Mouse (Mus musculus) thymus, postnatal 4 days (tissue): ENCODE measurements around the gene Ttc6.

Experiments used
- DNase-seq: peaks from one replicate; pipeline ENCODE4 v3.0.0; 2021

Gene Ttc6

GRCm38 (mm10) chr12:57545371-57546241 is 18.3 kb upstream of the Ttc6 start:
- no peak for DNase-seq

DNA sequence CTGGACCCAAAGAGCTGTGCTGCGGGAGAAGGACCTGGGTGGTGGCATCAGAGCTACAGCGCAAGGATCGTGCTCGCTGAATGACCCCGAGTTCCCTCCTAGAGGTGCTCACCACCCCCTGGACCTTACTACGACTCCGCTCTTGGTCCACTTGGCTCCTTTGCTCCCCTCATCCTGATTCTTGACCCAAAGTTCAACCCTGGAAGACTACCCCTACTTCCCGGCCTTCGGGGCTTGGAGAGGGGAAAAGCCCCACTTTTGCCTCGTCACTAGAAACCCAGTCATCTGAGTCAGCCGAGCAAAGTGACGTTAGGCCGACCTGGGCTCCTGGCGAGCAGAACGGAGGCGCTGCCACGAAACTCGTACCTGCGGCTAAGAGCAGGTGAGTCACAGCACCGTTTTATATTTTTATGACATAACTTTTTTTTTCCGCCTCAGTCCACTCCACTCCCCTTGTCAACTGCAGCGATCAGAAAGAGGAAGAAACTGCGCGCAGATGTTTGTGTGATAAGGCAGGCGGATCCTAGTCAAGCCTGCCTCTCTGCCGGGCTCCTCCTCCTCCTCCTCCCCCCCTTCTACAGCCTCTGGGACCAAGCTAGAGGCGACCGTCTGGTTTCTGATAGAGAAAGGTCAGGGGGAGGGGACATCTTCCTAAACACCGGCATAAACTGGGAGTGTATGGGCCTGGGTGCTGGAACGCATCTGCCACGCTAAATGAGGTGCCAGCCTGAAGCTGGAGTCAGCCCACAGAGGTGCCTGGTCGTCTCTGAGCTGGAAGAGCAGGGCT is 17.3 kb upstream of the Ttc6 start, which contains the start of gene Foxa1:
Gene Foxa1 (minus strand): TSS at position 502 of the 787 bp plus-strand sequence.
- no peak for DNase-seq

GRCm38 (mm10) chr12:57547890-57548289 is 16.0 kb upstream of the Ttc6 start:
- DNase-seq = no peak

DNA sequence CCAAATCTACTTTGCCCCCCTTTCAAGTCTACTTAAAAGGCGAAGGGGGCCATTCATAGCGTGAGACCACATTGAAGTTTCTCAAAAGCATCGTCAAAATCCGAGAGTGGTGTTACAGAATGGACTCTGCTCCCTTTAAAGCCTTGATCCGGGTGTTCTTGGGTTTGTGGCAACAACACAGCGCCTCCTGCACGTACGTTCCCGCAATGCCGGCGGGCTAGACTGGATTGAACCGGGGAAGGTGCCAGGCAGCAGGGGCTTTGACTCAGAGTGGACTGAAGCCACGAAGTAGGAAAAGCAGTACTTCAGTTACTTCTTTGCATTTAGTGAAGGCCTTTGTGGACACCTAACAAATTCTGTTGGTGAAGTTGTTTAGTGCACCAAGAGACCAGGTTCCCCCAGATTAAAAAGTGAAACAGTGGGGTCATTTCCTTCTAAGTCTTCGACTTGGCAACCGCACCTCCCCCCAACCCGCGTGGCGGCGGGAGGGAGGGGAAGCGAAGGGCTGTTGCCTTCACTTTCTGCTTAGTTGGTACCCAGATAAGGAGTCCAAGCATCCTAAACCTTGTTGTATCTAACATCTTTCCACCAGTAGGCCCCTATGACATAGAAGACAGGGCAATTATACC is 15.4 kb upstream of the Ttc6 start:
- no peak for DNase-seq

- DNase-seq = no peak
Measured at GRCm38 (mm10) chr12:57548981-57549666, 14.8 kb upstream of the Ttc6 start.

DNA sequence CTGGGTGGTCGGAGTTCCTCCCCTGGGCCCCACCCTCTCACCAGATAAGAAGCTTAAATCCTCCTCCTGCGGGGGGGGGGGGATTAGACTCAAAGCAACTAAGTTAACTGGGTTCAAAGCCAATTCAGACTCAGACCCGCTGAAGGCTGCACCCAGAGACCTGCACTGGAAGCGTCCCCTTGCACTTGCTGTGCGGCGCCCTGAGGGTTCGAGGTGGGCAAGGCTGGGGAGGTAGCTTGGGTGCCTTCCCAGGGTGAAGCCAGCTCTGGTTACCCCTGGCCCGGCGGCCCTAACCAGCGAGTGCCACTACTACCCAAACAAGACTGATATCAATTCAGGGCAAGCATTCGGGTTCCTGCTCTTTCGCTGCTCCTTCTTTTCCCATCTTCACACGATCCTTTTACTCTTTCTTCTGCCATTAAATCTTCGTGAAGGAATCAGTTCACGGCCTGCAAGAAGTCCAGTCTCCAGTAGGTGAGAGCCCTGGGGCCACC is 14.2 kb upstream of the Ttc6 start:
- DNase-seq = no peak

DNA sequence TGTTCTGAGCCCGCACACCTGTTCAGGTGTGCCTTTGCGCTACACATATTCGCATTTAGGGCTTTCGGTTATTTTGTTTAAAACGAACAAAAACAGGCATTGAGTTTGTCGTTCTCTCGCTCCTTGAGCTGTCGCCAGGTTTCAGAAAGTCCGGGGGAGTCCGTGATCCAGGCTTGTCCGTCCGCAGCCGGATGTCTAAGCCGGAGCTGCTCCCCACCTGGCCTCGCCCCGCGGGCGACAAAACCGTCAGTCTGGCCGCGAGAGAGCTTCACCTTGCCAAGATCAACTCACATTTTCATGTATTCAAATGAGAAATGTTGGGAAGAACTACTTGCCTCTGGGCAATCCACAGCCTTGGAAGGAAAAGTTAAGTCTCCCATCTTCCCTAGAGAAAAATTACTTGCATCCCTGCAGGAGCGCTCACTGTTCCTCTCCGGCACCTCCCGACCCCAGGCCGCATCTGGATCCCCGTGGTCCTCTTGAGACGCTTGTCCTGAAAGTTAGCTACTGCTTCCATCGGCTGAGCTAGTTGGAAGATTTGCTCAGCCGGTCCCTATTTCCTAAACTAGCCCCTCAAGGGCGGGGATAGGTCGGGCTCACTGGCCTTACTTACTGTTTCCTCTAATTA is 13.6 kb upstream of the Ttc6 start:
- no peak for DNase-seq

- no peak for DNase-seq
Measured at GRCm38 (mm10) chr12:57550881-57551280, 13.0 kb upstream of the Ttc6 start.

GRCm38 (mm10) chr12:57552286-57552685 is 11.6 kb upstream of the Ttc6 start:
- DNase-seq = no peak

DNA sequence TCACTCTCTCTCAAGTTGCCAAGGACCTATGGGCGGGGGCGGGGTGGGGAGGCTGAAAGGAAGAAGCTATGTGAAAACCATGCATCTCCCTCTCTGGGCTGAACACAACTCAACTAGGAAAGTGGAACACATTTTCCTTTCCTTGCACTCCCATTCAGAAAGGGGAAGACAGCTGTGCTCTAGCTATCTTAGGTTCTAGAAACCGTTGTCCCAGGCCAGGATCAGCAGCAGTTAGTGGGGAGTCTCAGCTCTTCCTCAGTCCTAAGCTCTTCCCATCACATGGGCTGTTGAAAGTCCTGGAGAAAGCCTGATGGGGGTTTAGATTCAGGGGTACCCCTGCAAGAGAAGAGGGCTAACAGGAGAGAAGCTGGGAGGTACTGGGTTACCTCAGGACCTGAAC is 9.8 kb upstream of the Ttc6 start:
- no peak for DNase-seq

DNA sequence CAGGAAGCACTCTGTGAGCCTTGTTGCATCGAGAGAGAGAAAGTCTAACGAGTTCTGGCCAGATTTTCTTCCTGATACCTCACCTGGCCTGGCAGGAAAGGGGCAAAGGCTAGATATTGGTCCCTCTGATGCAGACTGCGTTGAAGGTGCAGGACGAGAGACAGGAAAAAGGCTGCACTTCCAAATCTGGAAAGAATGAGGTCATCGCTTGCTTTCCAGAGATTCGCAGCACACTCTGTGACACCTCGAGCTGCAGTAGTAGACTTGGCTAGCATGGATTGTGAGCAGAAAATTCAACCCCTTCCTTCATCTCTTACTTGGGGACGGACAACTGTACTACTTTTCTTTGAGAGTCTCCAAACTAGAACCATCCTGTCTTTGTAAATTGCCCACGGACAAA is 7.9 kb downstream of the Ttc6 start:
- DNase-seq = no peak

GRCm38 (mm10) chr12:57572415-57572814 is 8.5 kb downstream of the Ttc6 start:
- no peak for DNase-seq

GRCm38 (mm10) chr12:57575931-57576628 is 12.2 kb downstream of the Ttc6 start:
- DNase-seq = peak; percentile 22

DNA sequence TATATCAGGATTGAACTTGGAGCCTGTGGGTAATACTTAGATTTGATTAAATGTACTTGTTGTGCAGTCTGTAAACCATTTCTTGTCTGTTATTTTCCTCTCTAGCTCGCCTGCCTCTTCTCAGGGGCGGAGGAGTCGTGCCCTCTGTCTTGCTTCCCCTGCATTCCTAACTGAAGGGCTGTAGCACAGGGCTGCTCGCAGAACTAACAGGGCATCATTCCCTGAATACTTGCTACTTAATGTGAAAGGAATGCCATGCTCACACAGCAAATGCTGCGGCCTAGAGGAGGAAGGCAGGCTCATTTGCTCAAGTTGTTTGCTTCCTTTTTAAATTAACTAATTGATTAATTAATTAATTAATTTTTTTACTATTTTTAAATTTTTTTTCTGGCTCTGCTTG is 43.7 kb downstream of the Ttc6 start:
- DNase-seq = no peak

DNA sequence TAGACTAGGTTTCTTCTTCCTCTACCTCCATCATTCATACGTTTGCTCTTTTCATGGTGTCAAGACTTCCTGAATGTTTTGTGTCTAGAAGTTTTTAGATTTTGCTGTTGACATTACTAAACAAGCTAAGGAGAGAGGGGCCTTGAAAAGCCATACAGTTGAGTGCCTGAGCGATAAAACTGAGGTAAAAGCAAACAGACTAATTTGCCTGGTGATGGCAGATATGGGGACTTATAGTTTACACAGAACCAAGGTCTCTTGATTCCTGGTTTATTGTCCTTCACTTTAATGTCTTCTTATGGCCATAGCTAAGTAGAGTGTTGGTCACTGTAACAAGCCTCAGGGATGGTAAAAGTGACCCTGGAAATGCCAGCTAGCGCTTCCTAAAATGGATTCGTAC is 51.2 kb downstream of the Ttc6 start:
- no peak for DNase-seq

DNA sequence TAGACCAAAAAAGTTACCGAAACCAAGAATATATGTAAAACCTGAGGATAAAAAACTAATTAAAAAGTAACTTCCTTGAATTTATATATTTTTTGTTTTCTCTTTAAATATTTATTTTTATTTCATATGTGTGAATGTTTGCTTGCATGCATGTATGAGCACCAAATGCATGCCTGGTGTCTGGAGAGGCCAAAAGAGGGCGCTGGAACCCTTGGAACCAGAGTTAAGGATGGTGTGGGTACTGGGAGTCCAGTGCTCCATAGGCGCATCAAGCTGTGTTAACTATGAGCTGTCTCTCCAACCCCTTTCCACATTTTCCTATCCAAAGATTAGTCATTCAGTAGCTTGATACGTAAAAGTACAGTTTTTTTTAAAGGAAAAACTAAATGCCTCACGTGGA is 58.1 kb downstream of the Ttc6 start:
- no peak for DNase-seq

DNA sequence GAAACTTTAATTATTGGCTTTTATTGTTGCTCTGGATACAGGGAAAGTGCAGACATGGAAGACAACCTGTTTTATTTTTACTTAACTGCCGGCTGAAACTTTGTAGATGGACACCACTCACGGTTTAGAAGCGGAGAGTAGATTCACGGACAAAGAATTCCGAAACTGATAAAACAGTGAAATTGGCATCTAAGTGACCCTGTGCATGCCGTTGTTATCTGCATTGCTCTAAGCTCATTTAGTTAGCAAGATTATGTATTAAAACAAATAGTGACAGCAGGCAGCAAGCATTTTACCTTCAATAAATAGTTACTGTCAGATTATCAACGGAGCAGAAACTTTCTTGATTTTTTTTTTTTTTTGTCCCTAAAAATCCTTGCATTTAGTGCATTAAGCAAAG is 59.4 kb downstream of the Ttc6 start:
- DNase-seq = no peak

GRCm38 (mm10) chr12:57624011-57624608 is 60.2 kb downstream of the Ttc6 start:
- DNase-seq = no peak

GRCm38 (mm10) chr12:57650011-57650410 is 86.1 kb downstream of the Ttc6 start:
- DNase-seq = no peak

DNA sequence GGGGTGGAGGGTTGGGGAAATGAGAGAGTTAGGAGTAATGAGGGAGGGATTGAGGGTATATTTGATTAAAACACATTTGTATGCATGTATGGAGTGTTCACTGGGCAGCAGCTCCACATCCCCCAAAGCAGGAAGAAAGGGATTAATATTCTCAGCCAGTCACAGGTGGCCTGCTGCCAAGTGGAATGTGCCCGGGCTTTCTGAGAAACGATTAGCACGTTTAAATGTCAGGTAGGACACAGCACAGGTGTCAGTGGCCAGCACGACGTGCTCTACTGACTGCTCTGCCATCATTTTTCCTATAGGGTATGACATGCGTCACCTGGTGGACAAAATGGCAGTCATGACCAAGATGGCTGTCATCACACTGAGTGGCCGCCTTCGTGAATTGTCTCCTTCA is 86.8 kb downstream of the Ttc6 start:
- DNase-seq = no peak

- DNase-seq = no peak
Measured at GRCm38 (mm10) chr12:57662986-57663674, 99.2 kb downstream of the Ttc6 start.
